Mouse (Mus musculus): ENCODE results near the gene Vamp8.

The Vamp8 gene

GRCm38 (mm10) chr6:72407119-72407518 lies 16.6 kb upstream of the Vamp8 start:
- peak; percentile 87 to 95 for DNase-seq (ENCODE audit: inconsistent age in 2 of 2, low spot score in 1 of 2)

DNA sequence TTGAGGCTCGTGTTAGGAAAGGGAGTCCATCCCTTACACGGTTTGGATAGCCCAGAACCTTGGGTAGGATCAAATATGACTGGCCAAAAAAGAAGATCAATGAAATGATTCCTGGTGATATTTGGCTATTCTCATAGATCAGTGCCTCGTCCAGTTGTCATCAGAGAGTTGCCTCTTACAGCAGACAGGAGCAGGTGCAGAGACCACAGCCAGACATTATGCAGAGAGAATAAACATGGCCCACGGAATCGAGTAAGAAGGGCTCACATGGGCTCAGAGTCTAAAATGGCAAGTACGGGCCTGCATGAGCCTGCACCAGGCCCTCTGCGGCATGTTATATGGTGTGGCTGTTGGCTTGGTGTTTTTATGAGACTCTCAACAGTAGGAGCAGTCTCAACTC lies 14.9 kb upstream of the Vamp8 start:
- no peak for DNase-seq (ENCODE audit: inconsistent age in 2 of 2, low spot score in 1 of 2)

- peak; percentile 75 to 93 for DNase-seq (ENCODE audit: inconsistent age in 2 of 2, low spot score in 1 of 2)
Observed at GRCm38 (mm10) chr6:72401875-72402274, 11.4 kb upstream of the Vamp8 start.

- DNase-seq (ENCODE audit: inconsistent age in 2 of 2, low spot score in 1 of 2), result no peak
Observed at GRCm38 (mm10) chr6:72399967-72400366, 9.5 kb upstream of the Vamp8 start.

GRCm38 (mm10) chr6:72396837-72397251 lies 6.3 kb upstream of the Vamp8 start:
- DNase-seq (ENCODE audit: inconsistent age in 2 of 2, low spot score in 1 of 2), result no peak

DNA sequence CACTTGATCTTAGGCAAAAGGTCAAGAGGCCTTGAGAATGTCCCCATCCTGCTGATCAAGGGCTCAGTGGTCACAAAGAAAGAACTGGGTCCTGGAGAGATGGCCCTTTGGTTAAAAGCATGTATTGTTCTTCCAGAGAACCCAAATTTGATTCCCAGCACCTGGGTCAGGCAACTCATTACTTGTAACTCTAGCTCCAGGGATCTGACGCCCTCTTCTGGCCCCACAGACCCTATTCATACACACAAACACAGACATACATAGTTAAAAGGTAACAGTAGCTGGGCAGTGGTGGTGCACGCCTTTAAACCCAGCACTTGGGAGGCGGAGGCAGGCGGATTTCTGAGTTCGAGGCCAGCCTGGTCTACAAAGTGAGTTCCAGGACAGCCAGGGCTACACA lies 1.8 kb upstream of the Vamp8 start:
- DNase-seq (ENCODE audit: inconsistent age in 2 of 2, low spot score in 1 of 2), result no peak

- peak; percentile 88 to 94 for DNase-seq (ENCODE audit: inconsistent age in 2 of 2, low spot score in 1 of 2)
Observed at GRCm38 (mm10) chr6:72390795-72391521, 455 bp upstream of the Vamp8 start.

GRCm38 (mm10) chr6:72389471-72389940 lies 997 bp downstream of the Vamp8 start:
- no peak for DNase-seq (ENCODE audit: inconsistent age in 2 of 2, low spot score in 1 of 2)

GRCm38 (mm10) chr6:72388791-72389329 lies 1.6 kb downstream of the Vamp8 start:
- no peak for DNase-seq (ENCODE audit: inconsistent age in 2 of 2, low spot score in 1 of 2)

DNA sequence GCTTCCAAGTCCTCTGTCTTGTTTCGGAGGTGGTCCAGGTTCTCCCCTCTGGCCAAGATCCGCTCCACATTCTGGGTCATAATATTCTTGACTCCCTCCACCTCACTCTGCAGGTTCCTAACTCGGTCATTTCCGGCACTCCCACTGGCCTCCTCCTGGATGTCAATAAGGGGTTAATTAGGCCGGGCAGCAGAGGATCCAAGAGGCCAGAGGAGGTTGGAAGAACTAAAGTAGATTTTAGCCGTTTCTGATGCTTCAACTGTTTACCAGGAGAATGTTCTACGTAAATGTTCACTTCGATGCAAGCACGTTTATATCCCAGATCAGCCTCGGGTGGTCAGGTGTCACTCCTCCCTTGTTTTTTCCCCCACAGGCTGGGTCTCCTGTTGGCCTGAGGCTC lies 2.2 kb downstream of the Vamp8 start:
- no peak for DNase-seq (ENCODE audit: inconsistent age in 2 of 2, low spot score in 1 of 2)

GRCm38 (mm10) chr6:72387816-72388215 lies 2.7 kb downstream of the Vamp8 start:
- no peak for DNase-seq (ENCODE audit: inconsistent age in 2 of 2, low spot score in 1 of 2)

DNA sequence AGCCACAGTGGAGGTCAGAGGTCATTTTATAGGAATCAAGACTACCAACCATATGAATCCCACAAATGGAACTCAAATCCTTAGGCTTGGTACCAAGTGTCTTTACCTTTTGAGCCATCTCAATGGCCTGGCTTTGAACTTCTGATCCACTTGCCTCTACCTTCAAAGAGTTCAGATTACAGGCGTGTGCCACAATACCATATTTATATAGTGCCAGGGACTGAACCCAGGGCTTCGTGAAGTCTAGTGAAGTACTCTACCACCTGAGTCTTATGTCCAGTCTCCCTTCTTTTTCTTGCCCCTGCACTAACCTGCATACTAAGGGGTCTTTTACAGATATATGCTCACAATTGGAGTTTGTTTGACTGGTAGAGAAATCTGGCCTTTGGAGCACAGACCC lies 3.9 kb downstream of the Vamp8 start:
- DNase-seq (ENCODE audit: inconsistent age in 2 of 2, low spot score in 1 of 2), result no peak

DNA sequence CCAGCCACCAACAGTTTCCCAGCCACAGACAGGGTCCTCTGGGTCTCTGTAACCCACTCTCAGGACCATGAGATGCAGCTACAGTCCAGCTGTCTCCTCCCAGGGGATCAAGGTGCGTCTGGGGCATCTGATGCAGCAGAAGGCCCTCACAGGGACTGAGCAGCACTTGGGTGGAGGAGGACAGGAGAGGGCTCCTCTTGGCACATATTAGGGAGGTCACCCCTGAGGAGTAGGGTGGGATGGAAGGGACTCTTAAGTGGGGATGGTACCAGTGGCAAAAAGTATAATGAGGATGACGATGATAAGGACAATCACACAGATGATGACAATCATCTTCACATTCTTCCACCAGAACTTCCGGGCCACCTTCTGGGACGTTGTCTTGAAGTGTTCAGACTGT lies 5.2 kb downstream of the Vamp8 start:
- no peak for DNase-seq (ENCODE audit: inconsistent age in 2 of 2, low spot score in 1 of 2)

- DNase-seq (ENCODE audit: inconsistent age in 2 of 2, low spot score in 1 of 2), result peak in 1 of 2 experiments; percentile 28
Observed at GRCm38 (mm10) chr6:72383952-72384351, 6.6 kb downstream of the Vamp8 start.

GRCm38 (mm10) chr6:72383142-72383820 lies 7.2 kb downstream of the Vamp8 start:
- peak in 1 of 2 experiments; percentile 61 for DNase-seq (ENCODE audit: inconsistent age in 2 of 2, low spot score in 1 of 2)

- no peak for DNase-seq (ENCODE audit: inconsistent age in 2 of 2, low spot score in 1 of 2)
Observed at GRCm38 (mm10) chr6:72382494-72382893, 8.0 kb downstream of the Vamp8 start.

DNA sequence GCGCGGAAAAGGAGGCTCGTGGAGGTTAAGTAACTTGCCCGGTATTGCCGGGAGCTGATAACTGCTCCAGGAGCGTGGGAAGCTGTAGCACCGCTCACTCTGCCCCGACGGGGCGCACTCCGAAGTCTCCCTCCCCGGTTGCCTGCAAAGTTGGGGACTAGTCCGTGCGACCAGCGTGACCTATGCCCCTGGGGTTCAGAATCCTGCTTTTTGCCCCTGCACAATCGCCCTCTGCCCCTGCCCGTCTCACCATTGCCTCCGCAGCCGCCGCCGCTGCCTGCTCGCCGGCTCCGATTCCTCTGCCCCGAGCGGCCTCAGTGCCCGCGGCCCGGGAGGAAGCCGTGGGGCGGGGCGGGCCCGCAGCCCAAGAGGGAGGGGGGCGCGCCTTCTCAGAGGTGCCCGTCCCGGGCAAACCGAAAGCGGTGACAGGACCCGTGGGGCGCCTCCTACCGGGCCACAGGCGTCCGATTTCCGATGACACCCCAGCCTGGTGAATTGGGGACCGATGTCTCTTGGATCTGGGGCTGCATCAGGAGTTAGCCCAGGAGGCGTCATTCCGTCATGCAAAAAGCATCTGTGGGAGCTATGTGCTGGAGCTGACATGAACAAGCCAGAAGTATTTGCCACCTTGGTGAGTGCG lies 10.3 kb downstream of the Vamp8 start, which contains the start of gene Vamp5:
Vamp5 (minus strand) TSS at position 338 of the 640 bp plus-strand sequence.
- peak; percentile 92 to 96 for DNase-seq (ENCODE audit: inconsistent age in 2 of 2, low spot score in 1 of 2)

DNA sequence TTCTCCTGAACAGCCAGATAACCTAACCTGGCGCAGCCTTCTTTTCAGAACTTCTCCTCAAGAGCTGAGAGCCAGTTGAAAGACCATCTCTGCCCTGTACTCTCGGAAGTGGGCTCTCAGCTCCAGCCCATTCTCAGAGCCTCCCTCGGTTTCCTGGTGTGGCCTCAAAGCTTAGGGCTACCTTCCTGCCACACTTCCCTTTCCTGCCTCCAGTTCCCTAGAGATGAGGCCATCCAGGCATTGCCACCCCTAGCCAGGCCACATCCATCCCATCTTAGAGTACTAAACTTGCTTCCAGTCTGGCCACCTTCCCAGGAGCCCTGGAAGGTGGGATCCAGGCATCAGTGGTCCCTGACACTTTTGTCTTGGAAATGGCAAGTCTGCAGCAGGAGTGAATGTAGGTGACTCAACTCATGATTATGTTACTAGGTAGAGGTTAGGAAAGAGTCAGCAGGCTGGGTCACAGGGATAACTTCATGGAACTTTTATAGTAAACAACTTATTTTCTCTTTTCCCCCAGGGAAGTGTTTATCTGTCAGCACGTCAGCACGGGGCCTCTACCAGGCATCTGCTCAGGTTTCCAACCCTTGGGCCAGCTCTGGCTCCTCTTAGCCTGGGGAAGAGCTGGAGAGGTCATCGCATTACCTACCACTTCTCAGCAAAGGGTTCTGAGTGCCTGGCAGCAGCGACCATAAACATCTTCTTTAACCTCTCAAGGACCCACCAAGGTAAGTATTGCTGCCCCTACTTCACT lies 10.9 kb downstream of the Vamp8 start:
- peak in 1 of 2 experiments; percentile 70 for DNase-seq (ENCODE audit: inconsistent age in 2 of 2, low spot score in 1 of 2)

GRCm38 (mm10) chr6:72378510-72379234 lies 11.8 kb downstream of the Vamp8 start:
- DNase-seq (ENCODE audit: inconsistent age in 2 of 2, low spot score in 1 of 2), result no peak

All from adrenal gland, adult (tissue).